Mouse (Mus musculus) intestine, embryonic 14.5 days (tissue): Measurements from ENCODE around the gene Tspo. TPM values are rescaled to one million over a fixed set of nuclear protein-coding genes. Genes with fewer than 3 reads are reported as not detected.

Experiments
- ATAC-seq: fragments of 200-750 bp; cut with Nextera tagmentation; replicated peaks from 2 replicates; pipeline ENCODE4 v1.8.0; 2017; ENCODE audit warnings: low read depth, moderate number of reproducible peaks, moderate TSS enrichment, moderate library complexity; ENCODE audit not compliant: low FRiP score, low TSS enrichment
- DNase-seq: peaks from one replicate; pipeline ENCODE4 v3.0.0-alpha.2; 2018; ENCODE audit warnings: low spot score
- H3K27ac ChIP-seq: fragments of 300-500 bp; sonication (generic); 2 replicates; pipeline ENCODE4 v1.5.1; 2014; ENCODE audit warnings: low read depth, mild to moderate bottlenecking, control low read depth
- H3K27me3 ChIP-seq: fragments of 300-500 bp; sonication (generic); replicated peaks from 2 replicates; pipeline ENCODE4 v1.6.1; 2014; ENCODE audit warnings: low read length, control low read depth; ENCODE audit not compliant: control insufficient read depth, insufficient read depth
- H3K36me3 ChIP-seq: fragments of 300-500 bp; sonication (generic); 2 replicates; pipeline ENCODE4 v1.6.1; 2014; ENCODE audit warnings: low read length, control low read depth; ENCODE audit not compliant: control insufficient read depth, insufficient read depth
- H3K4me1 ChIP-seq: fragments of 300-500 bp; sonication (generic); replicated peaks from 2 replicates; pipeline ENCODE4 v1.6.1; 2014; ENCODE audit warnings: low read length, control low read depth, mixed read lengths; ENCODE audit not compliant: control insufficient read depth, insufficient read depth
- H3K4me2 ChIP-seq: fragments of 300-500 bp; sonication (generic); 2 replicates; pipeline ENCODE4 v1.6.1; 2014; ENCODE audit warnings: low read length
- H3K4me3 ChIP-seq: fragments of 300-500 bp; sonication (generic); 2 replicates; pipeline ENCODE4 v1.5.1; 2014; ENCODE audit warnings: low read depth, low read length, control low read depth, mixed read lengths
- H3K9ac ChIP-seq: fragments of 300-500 bp; sonication (generic); 2 replicates; pipeline ENCODE4 v1.6.1; 2014; ENCODE audit warnings: mild to moderate bottlenecking, low read length
- H3K9me3 ChIP-seq: fragments of 300-500 bp; sonication (generic); 2 replicates; pipeline ENCODE4 v1.6.1; 2016; ENCODE audit warnings: low read length, control low read depth; ENCODE audit not compliant: control insufficient read depth
- WGBS: fragments of 180-500 bp; shearing (Covaris S2); extraction: QIAGEN DNeasy Blood & Tissue Kit; methylation state at CpG from one replicate; pipeline ENCODE4 v1.1.7; 2014; 5-methylcytosine and 5-hydroxymethylcytosine counted together
- microRNA-seq: library from miRNA; unstranded; fragments of <30 nt; microRNA quantifications from one replicate; pipeline ENCODE4, GENCODE M21; 2016
- polyA plus RNA-seq: library from polyadenylated mRNA; unstranded; fragments of >200 nt; fragmentation: Nextera tagmentation; extraction: Ambion mirVana; gene quantifications from 2 replicates; pipeline ENCODE4 v1.2.1, GENCODE M21; 2014

Gene Tspo
- polyA plus RNA-seq, 1 experiment from 2014 or later, result 107 TPM

GRCm38 (mm10) chr15:83606700-83607099, 43.3 kb downstream of the Tspo start:
- Histone ChIP-seq H3K4me1 (no peaks in the 10 kb centered on the region), H3K4me2 (no peak overlapping the region), H3K27me3 (no peaks in the 10 kb centered on the region), H3K9me3 (no peaks in the 10 kb centered on the region), H3K36me3 (no peaks in the 10 kb centered on the region), H3K27ac (no peak overlapping the region), H3K4me3 (no peak overlapping the region), H3K9ac (no peak overlapping the region)
- WGBS, result 91% methylated on average over 8 of the region's 8 CpGs
- DNase-seq, result no peak
- no peak for ATAC-seq

DNA sequence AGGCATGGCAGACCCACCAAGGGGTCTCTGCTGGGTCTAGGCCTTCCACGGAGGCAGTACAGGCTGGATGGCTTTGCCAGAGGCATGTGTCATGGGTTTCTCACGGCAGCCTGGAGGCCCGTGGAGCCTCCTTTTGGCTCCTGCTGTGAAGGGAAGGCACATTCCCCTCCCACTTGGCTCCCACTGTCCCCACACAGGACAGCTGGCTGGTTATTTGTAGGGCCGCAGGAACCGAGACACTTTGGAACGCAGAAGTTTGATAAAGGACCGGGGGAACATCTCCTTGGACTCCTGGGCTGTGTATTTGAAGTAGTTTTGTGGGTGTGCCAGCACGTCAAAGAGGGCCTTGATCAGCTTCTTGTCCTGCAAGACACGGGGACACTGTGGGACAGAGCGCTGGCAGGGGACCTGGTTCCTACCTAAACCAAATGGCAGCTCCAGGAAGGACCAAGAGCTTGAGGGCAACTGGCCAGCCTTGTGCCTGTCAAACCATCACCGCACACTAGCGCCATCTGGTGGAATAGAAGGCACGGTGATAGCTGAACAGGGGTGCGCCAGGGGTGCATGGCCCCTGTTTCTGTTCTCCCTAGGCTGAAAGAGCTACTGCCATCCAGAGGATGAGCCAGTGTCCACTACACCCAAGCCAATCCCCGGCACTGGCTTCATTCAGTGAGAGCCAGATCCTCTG, 43.9 kb downstream of the Tspo start:
- Histone ChIP-seq H3K36me3 (no peaks in the 10 kb centered on the region), H3K4me1 (no peaks in the 10 kb centered on the region), H3K4me3 (no peak overlapping the region), H3K27ac (no peak overlapping the region), H3K4me2 (no peak overlapping the region), H3K9ac (no peak overlapping the region), H3K9me3 (no peaks in the 10 kb centered on the region), H3K27me3 (no peaks in the 10 kb centered on the region)
- peak; percentile 79 for DNase-seq
- WGBS, result 49% methylated on average over 15 of the region's 15 CpGs
- ATAC-seq, result 0 out of 2 replicates have a peak, but pooled peaks have one; percentile 25

DNA sequence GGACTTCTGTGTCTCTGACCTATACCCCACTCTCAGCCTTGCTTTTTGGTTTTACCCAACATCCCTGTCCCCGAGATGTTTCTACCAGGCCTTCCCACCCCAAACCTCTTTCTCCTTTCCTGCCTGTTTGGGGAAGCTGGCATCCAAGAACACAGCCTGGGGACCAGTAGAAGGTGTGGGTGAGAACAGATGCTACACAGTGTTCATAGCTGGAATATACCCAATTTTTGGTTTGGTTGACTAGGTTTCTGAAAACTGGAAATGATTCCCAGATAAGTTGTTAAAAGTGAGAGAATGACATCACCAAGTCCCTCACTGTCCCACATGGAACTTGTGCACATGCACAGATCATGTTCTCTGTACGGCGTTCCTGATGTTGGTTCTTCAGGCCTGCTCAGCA, 51.9 kb downstream of the Tspo start:
- H3K4me3 ChIP-seq, result no peak overlapping the region
- no peaks in the 10 kb centered on the region for H3K27me3 ChIP-seq
- no peaks in the 10 kb centered on the region for H3K9me3 ChIP-seq
- no peaks in the 10 kb centered on the region for H3K36me3 ChIP-seq
- no peak overlapping the region for H3K27ac ChIP-seq
- no peak for ATAC-seq
- no peak overlapping the region for H3K9ac ChIP-seq
- H3K4me2 ChIP-seq, result no peak overlapping the region
- no peak for DNase-seq
- no peaks in the 10 kb centered on the region for H3K4me1 ChIP-seq
- 93% methylated on average over 3 of the region's 3 CpGs for WGBS

Small RNAs within 50 kb of the gene (microRNA-seq; reads per million reads assigned to microRNA genes)
- gene Gm24575, result not detected

Other genes starting within 250 kb of the Tspo start
- 53.5 and 54.6 TPM in 2 replicates for gene Arfgap3, start 213.3 kb upstream of the Tspo start, polyA plus RNA-seq
- 61.0 and 63.9 TPM in 2 replicates for gene Pacsin2, start 99.0 kb upstream of the Tspo start, polyA plus RNA-seq
- gene Ttll1, start 52.7 kb upstream of the Tspo start, polyA plus RNA-seq, result 12.6 and 15.3 TPM in 2 replicates
- gene Bik, start 36.7 kb upstream of the Tspo start, polyA plus RNA-seq, result 5.1 and 6.0 TPM in 2 replicates
- 41.1 and 41.6 TPM in 2 replicates for gene Mcat, start 195 bp downstream of the Tspo start, polyA plus RNA-seq
- 36.2 and 40.3 TPM in 2 replicates for gene Ttll12, start 31.6 kb downstream of the Tspo start, polyA plus RNA-seq
- gene Scube1, start 161.4 kb downstream of the Tspo start, polyA plus RNA-seq, result 6.5 and 6.6 TPM in 2 replicates
- gene Mpped1, start 215.9 kb downstream of the Tspo start, polyA plus RNA-seq, result 0.31 and 0.39 TPM in 2 replicates